Mouse (Mus musculus) ES-CJ7 (cell line): ENCODE data around the gene Aes.

Experiments
- DNase-seq: peaks from one replicate; pipeline ENCODE4 v3.0.0; 2011; ENCODE audit warnings: low read depth, low spot score

The Aes gene

DNA sequence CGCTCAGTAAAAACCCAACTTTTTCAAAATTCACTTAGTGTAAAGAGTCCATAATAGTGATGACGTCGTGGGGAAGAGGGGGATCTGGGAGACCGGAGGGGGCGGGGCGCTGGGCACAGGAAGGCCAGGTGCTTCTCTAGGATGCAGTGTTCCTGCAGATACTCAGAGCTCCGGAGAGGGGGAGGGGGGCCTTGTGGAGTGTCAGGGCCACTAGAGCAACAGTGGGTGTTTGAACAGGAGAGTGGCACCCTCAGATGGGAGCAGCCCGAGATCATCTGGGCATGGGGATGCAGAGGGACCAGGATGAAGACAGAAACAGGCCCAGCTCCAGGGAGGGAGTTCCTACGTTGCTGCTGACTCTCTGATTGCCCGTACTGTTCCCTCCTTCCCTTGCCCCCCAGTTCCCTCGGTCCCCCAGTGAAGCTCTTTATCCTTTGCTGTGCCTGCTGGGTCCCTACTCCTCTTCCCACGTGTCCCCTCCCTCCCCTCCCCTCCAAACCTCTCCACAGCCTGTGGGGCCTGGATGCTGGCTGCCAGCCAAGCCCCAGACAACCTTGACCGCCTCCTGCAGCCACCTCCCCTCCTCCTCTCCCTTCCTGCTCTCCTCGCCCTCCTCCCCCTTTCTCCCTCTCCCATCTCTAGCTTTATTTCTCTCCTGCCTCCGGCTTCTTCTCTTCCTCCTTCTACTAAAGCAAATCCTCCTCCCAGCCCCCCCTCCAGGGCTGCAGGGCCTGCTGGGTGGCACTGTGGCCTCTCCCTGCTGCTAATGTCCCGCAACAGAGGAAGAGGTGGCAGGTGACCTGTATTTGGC lies 9.3 kb downstream of the Aes start:
- peak; percentile 68 for DNase-seq

GRCm38 (mm10) chr10:81569507-81570237 lies 10.4 kb downstream of the Aes start:
- no peak for DNase-seq

- DNase-seq: no peak
These were observed 11.0 kb downstream of the Aes start for GRCm38 (mm10) chr10:81570238-81570800.

DNA sequence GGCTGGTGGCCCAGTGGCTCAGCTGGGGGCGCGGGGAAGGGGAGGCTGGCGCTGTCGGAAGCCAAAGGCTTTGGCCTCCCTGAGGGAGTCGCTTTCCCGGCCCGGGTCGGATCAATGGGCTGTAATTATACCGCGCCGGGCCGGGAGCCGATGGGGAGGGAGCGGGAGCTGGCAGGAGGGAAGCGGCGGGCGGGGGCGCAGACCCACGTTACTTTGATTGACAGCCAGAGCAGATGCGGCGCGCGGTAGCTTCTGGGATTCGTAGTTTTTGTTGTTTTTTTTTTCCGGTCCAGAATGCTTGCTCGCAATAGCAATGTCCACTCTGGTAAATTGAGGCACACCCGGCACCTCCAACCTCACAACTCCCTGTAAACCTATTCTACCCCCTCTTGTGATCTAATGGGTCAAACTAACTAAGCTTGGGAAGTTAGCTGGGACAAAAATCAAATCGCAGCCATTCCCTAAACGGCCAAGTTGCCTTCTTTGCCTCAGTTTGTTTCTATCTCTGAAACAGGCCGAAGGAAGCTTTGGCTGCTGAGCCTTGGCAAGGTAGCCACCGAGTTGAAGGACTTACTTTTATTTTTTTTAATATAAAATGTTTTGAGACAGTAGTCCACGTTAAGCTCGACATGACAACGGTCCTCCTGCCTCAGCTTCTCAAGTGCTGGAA lies 11.7 kb downstream of the Aes start:
- peak; percentile 91 for DNase-seq

- DNase-seq: peak; percentile 98
These were observed 12.2 kb downstream of the Aes start for GRCm38 (mm10) chr10:81571501-81571876.

- no peak for DNase-seq
These were observed 12.9 kb downstream of the Aes start for GRCm38 (mm10) chr10:81572133-81572671.

DNA sequence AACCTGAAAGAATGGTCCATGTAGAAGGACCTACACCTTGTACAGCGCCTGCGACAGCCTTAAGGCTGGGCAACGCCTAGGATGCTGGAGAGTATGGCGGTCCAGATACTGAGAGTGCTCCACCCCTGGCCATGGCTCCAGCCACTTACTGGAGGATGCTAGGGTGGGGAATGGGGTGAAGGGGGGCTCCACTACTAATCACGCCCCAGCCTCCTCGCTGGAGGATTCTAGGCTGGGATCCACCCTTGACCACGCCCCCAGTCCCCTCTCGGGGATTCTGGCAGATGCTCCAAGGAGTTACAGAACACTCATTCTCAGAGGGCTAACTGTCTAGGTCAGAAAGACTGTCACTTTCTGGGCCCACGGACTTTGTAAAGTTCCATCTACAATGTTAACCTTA lies 13.7 kb downstream of the Aes start:
- DNase-seq: no peak

DNA sequence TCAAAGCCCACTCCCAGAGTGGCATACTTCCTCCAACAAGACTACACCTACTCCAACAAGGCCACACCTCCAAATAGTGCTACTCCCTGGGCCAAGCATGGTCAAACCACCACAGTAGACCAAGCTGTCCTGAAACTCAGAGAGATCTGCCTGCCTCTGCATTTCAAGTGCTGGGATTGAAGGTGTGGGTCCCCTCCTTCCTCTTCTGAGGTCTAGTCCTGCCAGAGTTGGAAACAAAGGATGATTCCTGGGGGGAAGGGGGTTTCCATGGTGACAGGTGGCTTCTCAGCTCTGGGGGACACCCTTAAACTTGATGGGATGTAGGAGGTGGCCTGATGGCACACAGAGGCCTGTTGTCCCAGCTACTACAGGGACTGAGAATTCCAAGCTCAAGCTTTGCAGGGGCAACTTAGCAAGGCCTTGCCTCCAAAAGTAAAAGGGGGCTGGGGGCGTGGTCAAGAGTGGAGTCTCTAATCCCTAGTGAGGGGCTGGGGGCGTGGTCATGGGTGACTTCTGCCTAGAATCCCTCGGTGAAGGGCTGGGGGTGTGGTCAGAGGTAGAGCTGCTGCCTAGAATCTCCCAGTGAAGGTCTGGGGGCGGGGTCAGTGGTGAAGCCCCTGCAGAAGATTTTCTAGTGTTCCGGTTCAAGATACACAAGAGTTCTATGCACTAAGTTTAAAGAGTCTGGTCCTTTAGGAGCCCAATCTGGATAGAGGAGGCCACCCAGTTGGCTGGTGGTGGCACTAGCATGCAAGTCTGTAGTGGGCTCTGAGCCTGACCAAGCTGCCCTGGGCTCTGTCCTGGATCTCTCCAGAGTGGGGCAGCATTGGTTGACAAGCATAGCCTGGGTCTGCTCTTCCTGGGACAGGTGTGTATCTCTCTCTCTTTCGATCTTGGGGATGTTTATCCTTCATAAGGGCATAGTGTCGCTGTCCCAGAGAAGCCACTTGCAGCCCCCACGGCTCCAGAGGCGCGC lies 15.1 kb downstream of the Aes start, which contains the start of gene Tle2:
Gene Tle2, plus strand, starts transcription at position 481 of the 976 bp plus-strand sequence.
- DNase-seq: peak; percentile 88

DNA sequence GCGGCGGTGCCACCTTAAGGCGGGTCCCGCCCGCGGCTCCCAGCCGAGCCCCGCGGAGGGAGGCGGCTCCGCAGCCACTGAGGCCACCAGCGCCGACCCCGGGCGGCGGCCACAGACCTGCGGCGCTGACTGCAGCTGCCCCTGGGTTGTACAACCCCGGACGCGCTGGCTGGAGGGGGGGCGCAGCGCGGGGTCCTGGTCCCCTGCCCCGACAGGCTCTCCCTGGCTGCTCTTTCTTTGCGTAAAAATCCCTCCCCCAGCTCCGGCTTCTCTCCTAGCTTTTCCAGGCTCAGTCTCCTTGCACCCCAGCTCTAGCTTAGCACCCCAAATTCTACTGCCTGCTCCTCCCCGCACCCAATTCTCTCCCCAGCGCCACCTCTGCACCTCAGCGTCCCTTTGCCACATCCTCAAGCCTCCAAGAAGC lies 15.9 kb downstream of the Aes start:
- DNase-seq: no peak

DNA sequence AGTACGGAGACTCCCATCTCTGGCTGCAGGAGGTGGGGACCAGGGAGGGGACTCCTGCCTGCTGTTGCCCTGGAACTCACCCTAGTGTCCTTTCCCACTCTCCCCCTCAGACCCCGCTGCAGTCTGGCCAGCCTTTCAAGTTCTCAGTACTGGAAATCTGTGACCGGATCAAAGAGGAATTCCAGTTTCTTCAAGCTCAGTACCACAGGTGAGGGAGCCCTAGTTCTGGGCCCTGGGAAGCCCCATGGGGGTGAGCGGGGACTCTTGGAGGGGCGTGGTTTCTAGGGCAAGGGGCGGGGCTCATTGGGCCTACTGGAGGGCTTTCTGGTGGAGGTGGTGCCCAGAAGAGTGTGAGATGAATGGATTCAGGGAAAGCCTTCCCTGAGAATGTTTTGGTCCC lies 16.4 kb downstream of the Aes start:
- DNase-seq: no peak

GRCm38 (mm10) chr10:81579967-81580366 lies 20.7 kb downstream of the Aes start:
- no peak for DNase-seq

DNA sequence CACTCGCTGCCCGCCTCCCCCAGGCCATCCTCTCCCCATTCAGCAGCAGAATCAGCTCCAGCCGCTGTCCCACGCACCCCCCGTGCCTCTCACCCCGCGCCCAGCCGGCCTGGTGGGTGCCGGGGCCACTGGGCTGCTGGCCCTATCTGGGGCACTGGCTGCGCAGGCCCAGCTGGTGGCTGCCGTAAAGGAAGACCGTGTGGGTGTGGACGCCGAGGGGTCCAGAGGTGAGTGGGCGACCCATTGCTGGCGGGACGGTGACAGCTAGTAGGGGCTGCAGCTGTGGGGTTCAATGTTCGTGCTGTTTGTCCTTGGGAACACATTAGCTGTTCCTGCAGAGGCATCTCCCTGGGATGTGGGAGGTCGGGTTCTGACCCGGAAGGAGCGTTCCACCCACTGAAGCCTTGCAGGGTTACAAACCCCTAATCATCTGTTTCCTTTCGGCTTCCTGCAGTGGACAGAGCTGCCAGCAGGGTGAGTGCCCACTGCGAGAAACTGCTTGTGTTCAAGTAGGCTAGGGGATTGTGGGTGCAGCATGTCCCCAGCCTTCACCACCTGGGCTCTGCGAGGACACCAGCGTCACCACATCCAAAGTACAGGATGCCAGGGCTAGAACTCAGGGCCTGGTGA lies 21.3 kb downstream of the Aes start:
- no peak for DNase-seq

DNA sequence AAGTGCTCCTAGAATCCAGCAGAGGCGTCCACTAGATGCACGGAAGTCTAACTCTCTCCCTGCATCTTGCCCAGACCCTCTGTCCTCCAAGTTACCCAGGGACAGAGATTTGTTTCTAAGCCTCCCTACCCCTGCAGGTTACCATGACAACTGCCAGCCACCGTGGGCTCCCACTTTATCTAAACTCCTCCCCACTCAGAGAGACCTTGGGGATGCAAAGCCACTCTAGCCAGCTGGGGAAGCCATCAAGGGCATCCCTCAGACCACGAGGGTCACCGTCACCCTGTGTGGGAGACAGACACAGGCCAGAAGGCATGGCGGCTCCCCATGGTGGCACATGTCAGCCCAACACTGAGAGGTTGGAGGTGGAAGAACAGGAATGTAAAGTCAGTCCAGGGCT lies 24.1 kb downstream of the Aes start:
- no peak for DNase-seq

DNA sequence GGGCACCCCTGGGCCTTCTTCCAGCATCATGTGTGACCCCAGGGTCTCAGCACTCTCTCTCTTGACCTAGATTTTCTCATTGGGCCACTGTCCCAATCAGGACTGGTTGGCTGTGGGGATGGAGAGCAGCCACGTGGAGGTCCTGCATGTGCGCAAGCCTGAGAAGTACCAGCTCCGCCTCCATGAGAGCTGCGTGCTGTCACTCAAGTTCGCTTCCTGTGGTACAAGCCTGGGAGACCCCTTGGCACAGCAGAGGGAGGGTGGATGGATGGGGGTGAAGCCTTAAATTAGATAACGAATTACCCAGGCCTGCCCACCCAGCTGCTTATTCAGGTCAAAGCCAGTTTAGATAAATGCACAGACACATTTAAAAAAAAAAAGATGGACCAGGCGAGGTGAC lies 29.5 kb downstream of the Aes start:
- no peak for DNase-seq

GRCm38 (mm10) chr10:81591846-81592245 lies 32.6 kb downstream of the Aes start:
- no peak for DNase-seq

- no peak for DNase-seq
These were observed 33.3 kb downstream of the Aes start for GRCm38 (mm10) chr10:81592631-81593030.

DNA sequence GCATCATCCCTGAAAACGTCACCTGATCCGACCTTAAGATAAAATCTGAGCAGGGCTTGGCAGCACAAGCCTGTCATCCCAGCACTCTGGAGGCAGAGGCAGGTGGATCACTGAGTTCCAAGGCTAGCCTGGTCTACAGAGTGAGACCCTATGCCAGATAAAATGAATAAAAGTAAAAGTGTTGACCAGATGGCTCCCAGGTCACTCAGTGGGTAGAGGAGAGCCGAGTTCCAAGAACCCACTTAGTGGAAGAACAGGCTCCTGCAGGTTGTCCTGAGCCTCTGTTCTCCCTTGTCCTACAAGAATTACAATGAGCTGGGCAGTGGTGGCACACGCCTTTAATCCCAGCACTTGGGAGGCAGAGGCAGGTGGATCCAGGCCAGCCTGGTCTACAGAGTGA lies 33.9 kb downstream of the Aes start:
- DNase-seq: no peak

DNA sequence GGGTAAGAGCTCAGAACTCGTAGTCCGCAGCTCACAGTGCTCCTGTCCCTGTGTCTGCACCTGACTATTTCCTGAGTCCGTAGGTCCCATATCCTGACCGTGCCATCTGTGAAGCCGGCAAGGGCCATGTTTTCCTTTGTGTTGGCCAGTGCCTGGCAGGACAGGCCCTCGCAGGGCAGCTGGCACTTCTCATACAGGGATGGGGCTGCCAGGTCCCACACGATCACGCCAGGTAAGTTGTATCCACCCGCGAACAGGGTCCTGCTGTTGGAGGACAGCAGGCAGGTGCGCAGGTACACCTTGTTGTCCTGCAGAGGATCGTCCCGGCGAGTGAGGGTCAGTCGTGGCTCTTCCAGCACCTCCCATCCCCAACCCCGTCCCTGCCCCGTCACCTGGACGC lies 34.6 kb downstream of the Aes start:
- no peak for DNase-seq

- no peak for DNase-seq
These were observed 36.3 kb downstream of the Aes start for GRCm38 (mm10) chr10:81595599-81595998.

DNA sequence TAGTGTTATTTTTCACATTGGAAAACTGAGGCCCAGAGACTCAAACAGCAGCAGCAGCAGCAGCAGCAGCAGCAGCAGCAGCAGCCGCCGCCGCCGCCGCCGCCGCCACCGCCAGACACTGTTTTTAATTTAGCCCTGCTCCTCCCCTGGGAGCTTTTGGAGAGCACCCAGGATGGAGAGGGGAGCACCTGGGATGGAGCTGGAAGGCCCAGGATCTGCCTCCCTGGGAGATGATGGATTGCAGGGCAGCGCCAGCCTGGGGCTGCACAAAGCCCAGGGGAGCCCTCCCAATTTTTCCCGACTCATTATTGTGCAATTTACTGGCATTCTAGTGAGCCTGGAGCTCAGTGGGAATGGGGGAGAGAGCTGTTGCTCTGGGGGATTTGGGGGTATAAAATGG lies 37.3 kb downstream of the Aes start:
- no peak for DNase-seq
